Mouse (Mus musculus) ovary, postnatal 36 days (tissue): ENCODE measurements around the gene Dhtkd1.
A peak's percentile ranks its signal among the peaks of the same experiment; 100 is the strongest.

Experiments used
- DNase-seq: peaks from one replicate; pipeline ENCODE4 v3.0.0; 2022; ENCODE audit warnings: low spot score, mixed read lengths

Gene Dhtkd1

GRCm38 (mm10) chr2:5930291-5931054 is 12.1 kb downstream of the Dhtkd1 start:
- no peak for DNase-seq

- DNase-seq = no peak
These were observed 12.8 kb downstream of the Dhtkd1 start for GRCm38 (mm10) chr2:5929793-5930192.

DNA sequence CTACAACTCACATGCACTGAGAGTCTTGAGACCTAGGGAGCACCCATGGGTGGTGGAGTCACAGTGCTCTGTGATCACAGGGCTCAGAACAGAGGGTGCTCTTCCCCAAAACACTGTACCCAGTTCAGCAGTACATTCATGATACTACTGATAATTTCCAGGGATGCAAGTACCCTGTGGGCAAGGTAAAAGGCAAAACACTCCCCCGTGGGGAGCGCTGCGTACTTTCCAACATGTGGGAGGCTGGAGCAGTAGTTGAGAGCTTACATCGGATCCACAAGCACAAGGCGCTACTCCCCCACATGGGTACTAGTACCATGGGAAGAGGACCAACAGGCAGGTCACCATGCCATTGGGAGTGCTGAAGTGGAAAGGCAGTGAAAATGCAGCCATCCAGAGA is 15.1 kb downstream of the Dhtkd1 start:
- peak; percentile 34 for DNase-seq

GRCm38 (mm10) chr2:5923786-5924185 is 18.8 kb downstream of the Dhtkd1 start:
- no peak for DNase-seq

DNA sequence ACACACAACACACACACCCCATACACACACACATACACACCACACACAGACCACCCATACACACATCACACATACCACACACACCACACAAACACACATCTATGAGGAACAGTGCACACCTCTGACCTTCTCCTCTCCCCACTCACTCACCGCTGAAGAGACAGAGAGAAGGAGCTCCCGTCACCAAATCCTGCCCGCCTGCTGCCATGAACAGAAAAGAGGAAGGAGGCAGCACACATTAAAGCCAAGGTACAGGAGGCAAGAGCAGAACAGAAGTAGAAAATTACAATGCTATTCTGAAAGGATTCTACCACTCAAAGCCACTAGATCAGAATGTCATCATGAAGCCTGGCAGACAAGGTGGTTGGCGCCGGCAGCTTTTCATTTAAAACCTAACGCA is 19.8 kb downstream of the Dhtkd1 start:
- no peak for DNase-seq

DNA sequence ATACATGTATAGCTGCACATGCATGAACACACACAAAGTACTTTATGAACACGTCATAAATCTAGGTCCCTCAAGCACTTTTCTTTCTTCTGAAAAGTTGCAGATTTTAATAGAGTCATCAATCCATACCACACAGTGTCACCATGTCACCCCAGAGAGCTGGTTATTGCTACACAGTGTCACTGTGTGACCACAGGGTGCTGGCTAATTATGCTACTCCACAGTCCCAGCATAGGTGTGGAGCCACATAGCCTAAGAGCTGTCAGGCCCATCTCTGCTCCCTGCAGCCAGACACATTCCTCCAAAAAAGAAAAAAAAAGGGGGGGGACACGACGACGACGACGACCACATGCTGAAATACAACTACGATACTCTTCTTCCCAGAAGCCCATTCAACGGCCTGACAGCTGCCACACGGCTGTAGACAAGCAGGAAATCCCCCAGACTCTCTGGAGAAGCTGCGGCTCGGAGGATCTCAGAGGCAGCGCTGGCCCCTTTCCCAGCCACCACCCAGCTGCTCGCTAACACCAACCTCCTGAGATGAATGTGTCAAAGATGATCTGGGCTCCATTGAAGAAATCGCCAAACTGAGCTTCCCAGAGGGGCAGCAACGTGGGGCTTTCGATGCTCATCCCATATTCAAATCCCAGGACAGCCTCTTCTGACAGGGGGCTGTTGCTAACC is 31.2 kb downstream of the Dhtkd1 start:
- no peak for DNase-seq

- no peak for DNase-seq
These were observed 36.0 kb downstream of the Dhtkd1 start for GRCm38 (mm10) chr2:5906625-5907024.

GRCm38 (mm10) chr2:5906092-5906491 is 36.5 kb downstream of the Dhtkd1 start:
- no peak for DNase-seq

- no peak for DNase-seq
These were observed 42.4 kb downstream of the Dhtkd1 start for GRCm38 (mm10) chr2:5900145-5900544.

- DNase-seq = peak; percentile 100
These were observed 47.6 kb downstream of the Dhtkd1 start, which contains the start of gene Sec61a2 for GRCm38 (mm10) chr2:5894843-5895570. Sec61a2 (minus strand) TSS chr2:5895432.

GRCm38 (mm10) chr2:5894296-5894695 is 48.3 kb downstream of the Dhtkd1 start:
- DNase-seq = no peak

DNA sequence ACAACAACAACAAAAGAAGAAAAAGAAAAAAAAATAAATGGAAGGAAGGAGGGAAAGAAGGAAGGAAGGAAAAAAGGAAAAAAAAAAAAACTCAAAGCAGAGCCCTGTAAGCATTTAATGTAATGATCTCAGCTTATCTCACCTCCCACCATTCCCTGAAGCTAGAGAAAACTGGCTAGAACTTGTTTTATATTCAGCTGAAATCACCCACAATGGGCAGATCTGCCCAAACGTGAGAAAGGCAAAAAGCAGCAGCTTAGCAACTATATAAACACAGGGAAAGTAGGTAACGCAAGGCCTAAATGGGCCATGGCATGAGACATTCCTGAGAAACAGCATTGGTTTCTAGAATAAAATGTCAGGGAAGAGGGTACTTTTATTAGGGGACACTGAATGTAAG is 53.2 kb downstream of the Dhtkd1 start:
- no peak for DNase-seq

- no peak for DNase-seq
These were observed 53.7 kb downstream of the Dhtkd1 start for GRCm38 (mm10) chr2:5888865-5889264.

DNA sequence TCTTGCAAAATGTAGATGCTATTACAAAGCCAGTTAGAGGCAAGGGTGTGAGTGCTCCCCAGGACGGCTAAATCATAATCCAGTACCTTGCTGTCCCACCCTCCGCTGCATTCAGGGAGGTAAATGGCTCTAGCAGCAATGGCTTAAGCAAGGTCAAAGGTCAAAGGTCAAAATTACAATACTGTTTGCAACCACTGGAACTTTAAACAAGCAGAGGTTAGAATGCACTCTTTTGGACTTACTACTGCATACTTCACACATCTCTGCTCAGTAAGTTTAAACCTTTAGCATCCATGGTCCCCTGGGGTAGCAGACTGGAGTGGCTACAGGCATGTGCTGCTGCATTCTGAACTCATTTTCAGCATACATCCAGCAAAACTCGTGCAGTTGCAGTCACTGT is 65.1 kb downstream of the Dhtkd1 start:
- DNase-seq = no peak

DNA sequence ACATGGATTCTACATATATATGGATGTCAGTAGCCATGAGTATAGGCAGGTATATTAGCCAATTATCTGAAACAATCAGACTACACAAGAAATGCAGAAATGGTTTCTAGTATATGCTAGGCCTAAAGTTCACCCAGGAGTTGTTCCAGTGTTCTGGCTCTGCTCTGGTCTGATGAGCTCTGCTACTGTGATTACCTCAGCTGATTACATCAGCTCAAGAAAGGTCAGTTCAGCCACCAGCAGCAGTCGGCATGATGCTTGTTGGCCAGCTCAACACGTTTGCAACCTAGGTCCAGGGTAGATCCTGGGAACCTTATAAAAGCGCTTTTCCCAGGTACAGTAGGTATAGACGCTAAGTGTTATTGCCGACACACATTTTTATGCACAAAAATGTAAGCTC is 72.8 kb downstream of the Dhtkd1 start:
- DNase-seq = no peak

DNA sequence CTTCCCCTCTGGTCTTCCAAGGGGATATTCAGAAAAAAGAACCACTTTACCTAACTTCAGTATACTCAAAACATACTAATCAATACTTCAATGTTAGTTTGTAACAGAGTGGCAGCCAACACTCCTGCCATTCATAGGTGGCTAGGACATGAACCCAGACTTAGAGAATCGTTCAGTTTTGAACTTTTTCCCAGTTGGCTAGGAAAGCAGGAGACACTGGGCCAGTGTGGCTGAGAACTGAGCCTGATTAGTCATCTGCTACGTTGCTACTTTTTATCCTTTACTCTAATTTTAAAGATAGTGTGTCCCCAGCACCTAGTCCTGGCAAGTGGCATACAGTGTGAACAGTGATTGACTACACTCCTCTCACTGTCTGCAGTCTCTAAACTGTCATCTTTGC is 74.9 kb downstream of the Dhtkd1 start:
- DNase-seq = no peak

DNA sequence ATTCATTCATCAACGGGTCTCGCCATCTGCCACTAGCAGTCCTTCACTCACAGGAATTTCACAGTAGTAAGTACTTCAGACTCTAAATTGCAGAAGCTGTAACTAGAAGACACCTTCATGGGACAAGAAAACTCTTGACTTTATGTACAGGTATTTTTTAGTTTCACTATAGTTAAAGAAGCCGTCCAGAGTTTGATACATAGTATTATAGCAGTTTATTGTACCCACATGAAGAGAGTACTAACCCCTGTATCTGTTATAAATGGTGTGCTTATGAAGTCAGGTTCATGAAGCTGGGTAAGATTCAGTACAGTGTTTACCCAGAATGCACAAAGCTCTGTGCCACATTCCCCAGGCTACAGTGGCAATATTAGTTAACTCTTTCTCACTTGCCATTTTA is 79.8 kb downstream of the Dhtkd1 start, which contains the start of gene Gm13199:
Gene Gm13199 (minus strand): TSS at position 101 of the 400 bp plus-strand sequence.
- no peak for DNase-seq

DNA sequence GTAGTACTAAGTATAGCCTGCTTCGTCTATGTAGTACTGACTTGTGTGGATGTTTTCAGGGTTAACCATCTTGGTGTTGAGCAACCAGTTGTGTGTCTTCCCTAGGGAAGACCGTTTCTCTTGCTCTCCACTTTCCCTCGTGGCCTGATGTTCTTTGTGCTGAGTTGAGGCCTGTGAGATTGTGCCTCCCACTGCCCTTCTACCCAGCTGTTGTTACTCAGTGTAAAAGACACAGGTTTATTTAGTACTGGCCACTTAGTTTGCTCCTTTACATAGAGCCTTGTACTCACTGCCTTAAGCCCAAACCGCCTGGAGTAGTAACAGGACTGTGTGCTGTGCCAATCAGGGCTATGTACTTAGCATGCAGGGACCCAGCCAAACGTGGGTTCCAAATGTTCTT is 90.7 kb downstream of the Dhtkd1 start:
- no peak for DNase-seq

- DNase-seq = no peak
These were observed 91.5 kb downstream of the Dhtkd1 start for GRCm38 (mm10) chr2:5851116-5851515.
